Mouse (Mus musculus) right cerebral cortex, postnatal 36 days (tissue): Measurements from ENCODE around the gene Nfkbil1.

Source experiments
- DNase-seq, 2 experiments: peaks; one replicate each; pipeline ENCODE4 v3.0.0; 2022; ENCODE audit warnings: low spot score in 2 of 2, mixed read lengths in 1 of 2

Gene Nfkbil1

DNA sequence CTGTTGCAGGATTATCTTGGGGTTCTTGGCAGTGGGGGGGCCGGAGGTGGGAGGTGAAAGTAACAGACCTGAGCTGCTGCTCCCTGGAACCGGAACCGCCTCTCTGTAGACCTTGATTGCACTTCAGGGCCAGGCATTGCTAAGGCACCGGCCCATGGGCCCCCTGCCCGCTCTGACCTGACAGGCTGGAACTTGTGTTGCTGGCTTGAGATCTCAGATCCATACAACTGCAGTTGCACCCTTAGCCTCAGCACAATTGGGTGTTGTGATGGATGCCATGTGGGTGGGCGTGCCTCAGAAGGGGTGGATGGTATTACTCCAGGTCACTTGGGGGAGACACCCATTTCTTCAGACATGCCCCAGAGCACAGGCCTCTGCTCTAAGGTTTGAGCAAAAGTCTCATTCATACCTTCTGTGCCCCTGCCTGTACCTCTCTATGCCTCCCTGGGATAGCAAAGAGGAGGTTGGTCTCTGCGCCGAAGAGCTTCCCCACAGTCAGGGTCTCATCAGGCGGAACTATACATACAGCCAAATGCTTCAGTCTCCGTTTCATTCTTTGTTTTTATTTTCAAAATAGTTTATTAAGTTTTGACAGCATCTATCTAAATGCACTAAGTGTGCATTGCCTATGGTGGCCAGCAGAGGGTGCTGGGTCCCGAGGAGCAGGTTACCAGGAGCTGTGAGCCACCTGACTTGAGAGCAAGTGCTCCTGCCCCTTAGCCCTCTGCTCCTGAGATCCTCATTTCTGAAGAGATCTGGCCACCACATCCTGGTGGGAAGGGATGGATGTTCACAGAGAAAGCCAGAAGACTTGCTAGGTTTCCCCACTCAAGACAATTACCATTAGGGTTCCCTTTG, 18.9 kb upstream of the Nfkbil1 start:
- DNase-seq = no peak

DNA sequence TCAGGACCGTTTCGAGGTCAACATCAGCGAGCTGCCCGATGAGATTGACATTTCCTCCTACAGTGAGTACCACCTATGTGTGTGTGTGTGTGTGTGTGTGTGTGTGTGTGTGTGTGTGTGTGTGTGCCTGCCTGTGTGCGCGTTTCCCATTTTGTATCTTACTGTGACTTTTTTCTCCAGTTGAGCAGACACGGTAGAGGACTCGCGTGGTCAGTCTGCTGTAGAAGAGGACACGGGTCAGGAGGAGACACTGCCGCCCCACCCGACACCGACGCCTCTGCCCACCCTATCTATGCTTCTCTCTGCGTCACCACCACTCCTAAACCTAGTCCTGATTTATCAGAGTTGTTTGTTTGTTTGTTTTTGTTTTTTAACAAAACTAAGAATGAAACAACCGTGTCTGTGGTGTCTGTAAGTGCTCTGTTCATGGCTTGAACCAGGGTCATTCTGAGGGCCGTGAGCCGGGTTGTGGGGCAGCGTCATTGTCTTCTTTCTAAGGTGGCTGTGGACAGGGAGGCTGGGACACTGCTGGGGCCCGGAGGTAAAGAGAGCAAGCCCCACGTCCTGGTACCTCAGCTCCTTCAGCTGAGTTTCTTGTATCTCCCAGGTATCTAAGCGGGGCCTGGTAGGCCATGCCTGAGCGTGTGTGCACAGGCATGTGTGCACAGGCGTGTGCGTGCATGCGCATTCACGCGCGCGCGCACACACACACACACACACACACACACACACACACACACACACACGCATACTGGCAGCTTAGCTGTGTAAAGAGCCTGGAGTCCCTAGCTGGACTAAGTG, 17.9 kb upstream of the Nfkbil1 start:
- DNase-seq = no peak

DNA sequence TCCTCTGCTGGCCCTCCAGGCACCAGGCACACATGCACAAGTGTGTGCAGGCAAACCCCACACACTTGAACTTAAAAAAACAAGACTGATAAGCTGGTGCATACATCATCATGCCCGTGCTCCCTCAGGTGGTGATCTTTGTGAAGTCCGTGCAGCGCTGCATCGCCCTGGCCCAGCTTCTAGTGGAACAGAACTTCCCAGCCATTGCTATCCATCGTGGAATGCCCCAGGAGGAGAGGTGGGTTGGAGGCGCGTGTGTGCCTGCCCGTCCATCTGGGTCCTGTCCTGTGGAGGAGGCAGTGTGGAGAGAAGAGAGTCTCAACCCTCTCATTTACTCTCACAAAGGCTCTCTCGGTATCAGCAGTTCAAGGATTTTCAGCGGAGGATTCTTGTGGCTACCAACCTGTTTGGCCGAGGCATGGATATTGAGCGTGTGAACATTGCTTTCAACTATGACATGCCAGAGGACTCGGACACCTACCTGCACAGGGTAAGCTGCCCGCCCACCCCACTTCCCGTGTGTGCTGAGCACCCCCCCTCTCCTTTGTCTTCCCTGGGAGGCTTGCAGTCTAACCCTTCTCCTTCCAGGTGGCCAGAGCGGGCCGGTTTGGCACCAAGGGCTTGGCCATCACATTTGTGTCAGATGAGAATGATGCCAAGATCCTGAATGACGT, 17.2 kb upstream of the Nfkbil1 start:
- DNase-seq = no peak

DNA sequence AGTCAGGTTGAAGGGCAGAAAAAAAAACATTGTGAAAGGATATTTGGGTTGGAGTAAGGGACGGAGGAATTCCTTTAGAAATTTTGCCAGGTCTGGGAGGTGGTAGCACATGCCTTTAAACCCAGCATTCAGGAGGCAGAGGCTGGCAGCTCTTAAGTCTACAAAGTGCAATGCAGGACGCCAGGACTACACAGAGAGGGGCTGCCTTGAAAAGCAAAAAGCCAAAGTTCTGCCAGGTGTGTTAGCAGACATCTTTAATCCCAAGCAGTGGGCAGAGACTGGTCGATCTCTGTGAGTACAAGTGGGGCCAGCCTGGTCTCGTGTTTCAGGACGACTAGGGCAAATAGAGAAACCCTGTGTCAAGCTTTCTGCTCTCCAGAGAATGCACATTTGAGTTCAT, 16.4 kb upstream of the Nfkbil1 start:
- DNase-seq = no peak

DNA sequence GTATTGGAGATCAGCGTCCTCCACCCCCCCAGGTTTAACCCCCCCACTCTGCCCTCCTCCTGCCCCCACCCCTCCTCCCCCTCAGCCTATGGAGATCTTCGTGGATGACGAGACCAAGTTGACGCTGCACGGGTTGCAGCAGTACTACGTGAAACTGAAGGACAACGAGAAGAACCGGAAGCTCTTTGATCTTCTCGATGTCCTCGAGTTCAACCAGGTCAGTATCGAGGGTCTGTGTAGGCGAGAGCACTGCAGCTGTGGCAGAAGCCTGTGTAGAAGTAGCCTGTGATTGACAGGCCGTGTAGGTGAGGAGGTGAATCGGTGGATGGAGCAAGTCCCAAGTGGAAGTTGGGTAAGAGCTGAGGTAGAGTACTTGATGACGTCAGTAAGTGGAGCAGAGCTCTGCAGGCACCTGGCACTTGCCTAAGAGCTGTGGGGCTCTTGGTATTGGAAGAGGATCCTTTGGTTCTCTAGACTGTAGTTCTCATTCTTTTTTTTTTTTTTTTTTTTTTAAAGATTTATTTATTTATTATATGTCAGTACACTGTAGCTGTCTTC, 15.6 kb upstream of the Nfkbil1 start:
- DNase-seq = no peak

DNA sequence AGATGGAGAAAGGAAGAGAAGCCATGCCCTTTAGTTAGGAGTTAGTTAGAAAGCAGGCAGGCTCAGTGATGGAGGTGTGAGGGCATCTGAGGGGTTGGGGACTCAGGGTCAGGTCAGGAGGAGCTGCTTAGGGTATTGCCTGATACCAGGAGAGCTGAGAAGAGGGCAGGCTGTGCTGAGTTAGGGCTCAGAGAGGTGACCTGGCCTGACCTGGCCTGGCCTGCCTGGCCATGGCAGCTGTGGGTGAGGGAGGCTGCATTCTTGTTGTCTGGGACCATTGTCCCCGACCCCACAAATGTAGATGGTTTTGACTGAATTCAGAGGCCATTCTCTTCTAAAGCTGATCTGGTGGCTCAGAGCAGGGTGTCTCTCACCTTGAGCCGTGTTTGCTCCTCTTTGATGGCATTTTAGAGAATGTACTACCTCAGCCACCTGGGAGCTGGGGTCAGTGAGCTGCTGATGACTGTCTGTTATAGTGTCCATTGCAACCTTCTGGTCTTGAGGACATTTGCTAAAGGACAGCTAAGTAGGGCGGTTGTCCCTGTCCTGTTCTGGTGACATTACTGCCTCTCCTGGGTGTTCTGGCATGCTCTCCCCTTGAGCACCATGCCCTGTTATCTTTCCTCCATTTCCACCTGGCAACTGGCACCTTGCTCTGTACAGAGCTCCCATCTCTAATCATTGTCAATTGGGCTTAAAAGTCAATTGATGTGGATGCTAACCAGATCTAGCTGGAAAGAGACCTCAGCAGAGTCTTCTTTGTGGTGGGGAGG, 14.9 kb upstream of the Nfkbil1 start:
- no peak for DNase-seq

DNA sequence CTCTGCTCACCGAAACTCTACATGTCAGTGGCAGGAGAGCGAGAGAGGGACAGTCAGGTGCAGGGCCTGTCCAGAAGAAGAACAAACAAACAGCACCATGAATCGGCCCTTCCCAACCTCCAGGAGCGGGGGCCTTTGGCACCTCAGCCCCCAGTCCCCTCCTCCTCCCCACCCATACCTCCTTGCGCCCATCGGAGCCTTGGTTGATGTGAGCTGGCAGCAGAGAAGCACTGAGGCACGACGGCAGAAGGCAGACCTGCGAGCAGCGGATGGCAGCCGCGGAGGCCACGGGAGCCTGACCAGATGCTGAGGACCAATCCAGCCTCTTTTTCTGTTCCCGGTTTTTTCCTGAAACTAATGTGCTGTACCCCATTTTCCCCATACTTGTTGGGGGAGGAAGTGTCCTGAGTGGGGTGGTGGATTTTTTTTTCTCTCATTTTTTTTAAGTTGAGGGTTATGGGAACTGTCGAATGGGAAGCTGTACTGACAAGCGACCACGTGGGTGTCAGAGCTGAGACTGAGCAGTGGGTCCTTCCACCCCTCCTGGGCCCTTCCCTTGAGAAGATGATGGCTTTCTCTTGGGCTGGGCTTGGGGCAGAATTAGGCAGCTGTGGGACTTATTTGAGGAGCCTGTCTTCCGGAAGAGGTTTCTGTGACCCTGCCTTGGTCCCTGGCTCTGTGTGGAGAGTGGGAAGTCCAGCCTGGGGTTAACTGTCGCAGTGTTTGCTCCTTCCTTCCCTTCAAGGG, 14.0 kb upstream of the Nfkbil1 start:
- DNase-seq = no peak

DNA sequence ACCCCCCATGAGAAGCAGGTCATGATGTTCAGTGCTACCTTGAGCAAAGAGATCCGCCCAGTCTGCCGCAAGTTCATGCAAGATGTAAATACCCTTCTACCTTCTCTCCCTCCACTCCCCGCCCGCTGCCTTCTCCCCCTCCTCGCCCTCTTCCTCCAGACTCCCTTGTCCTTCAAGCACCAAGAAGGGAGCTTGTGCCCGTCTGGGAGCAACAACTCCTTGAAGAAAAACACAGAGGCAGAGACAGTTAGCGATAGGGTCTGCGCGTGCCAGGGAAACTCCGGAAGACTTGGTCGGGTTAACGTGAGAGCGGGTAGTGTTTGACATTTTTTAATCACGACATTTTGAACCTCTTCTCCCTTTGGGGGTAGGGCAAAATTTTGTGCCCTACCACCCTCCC, 13.4 kb upstream of the Nfkbil1 start:
- DNase-seq = no peak

DNA sequence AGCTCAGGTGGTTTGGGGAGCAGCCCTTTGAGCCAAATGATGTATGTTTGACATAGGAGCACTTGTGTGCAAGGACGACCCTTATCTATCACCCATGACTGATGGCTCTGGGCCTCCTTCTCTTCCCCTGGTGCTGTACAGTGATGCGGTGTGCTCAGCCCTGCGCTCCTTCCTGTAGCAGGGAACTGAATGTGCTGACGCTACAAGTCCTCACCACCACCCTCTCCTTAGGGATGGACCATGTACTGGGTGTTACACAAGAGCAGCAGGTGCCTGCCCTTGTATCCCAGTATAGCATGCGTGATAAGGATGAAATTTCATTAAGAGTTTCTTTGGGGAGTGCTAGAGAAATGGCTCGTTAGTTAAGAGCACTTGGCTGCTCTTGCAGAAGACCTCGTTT, 11.6 kb upstream of the Nfkbil1 start:
- DNase-seq = no peak

DNA sequence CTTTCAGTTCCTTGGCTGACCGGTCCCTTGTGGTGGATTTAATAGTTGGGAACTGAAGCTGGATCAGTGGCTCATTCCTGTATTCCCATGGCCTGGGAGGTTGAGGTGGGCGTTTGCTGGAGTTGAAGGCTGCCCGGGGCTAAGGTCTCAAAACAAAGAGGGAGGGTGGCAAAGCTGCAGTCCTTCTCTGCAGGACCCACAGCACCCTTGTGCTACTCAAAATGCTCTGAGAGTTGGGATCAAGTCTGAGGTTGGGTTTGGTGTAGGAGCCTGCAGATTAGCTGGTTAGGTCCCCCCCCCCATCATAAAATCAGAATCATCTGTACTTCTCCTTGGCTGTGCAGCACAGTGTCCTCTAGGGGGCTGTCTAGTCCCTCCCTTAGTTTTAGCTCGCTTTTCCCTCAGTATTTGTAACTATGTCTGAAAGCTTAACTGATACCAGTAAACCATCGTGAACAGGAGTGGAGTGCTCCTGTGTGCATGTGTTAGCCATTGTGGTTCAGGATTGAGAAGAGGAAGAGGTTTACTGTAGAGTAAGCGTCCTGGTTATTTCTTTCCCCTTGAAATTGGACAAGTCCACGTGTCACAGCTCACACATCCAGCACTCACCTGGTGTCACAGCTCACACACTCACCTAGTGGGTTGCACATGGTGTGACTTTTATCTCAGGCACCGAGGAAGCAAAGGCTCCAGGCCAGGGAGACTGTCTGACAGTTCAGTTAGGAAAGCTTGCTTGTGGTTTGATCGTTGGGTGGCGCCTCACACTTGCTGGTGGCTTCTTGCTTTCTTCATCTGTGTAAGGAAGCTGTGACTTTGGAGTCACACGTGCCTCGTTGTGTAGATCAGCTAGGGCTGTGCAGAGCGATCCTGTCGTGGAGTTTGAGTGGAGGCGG, 10.4 kb upstream of the Nfkbil1 start:
- DNase-seq = no peak

DNA sequence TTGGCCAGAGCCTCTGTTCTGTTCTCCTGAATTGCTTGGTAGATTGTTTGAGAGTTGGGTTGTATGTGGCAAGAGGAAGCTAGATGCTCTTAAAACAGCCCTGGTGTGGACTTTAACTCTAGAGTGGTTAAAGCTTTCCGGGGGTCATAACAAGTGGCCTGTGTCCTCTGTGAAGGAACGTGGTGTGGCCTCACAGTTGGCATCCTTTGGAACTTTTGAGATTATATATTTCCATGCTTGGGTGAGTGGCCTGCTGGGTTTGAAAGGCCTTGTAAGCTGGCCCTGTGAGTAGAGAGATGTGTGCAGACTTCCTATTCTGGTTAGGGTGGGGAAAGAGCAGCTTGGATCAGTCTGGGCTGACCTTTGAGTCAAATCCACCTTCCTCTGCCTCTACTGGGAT, 9.4 kb upstream of the Nfkbil1 start:
- no peak for DNase-seq

DNA sequence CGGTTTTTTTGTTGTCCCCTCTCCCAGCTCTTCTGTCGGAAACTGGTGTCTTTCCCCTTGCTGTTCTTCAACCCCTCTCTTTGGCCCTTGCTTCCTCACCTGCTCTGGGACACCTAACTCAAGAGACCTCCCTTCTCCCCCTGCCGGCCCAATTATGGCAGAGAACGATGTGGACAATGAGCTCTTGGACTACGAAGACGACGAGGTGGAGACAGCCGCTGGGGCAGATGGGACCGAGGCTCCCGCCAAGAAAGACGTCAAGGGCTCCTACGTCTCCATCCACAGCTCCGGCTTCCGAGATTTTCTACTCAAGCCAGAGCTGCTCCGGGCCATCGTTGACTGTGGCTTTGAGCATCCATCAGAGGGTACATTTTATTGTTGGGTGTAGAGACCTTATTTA, 7.5 kb upstream of the Nfkbil1 start:
- peak in 1 of 2 experiments; percentile 54 for DNase-seq

DNA sequence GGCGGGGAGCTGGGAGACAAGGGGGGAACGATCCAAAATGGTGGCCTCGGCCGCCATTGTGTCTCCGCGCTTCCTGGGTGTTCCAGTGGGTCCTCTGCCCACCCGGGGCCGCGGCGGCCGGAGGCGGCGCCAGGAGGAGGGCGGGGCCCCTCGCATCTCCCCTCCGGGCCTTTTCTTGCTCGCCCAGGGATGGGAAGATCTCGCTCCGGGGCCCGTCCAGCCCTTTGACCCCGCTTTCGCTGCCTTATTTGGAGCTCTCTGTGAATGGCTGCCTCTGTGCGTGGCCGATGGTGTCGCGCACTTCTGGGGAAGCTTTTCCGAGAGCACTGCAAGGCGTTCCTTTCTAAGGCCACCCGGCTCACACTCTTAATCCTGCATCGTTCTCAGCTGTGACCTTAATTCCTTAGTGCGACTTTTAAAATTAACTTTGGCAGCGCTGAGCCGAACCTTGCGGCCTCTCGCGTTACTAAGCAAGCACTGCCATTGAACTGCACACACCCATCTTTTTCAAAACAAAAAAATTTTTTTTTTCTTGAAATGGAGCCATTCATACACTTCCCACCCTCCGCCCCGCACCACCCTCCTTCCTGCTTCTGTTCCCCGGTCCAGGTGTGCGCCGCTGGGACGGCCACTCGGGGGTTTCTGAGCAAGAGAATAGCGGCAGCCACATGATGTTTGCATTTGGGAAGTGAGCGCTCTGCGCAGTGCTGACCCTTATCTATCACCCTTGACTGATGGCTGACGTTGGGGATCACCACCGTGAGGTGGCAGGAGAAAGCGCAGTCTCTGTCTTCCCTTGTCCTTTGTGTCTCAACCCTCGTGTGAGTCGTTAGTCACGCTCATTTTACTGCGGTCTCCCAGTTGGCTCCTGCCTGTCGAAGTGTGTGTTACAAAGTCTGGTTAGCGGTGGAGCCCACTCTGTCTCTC, 6.7 kb upstream of the Nfkbil1 start:
- peak in 1 of 2 experiments; percentile 54 for DNase-seq

DNA sequence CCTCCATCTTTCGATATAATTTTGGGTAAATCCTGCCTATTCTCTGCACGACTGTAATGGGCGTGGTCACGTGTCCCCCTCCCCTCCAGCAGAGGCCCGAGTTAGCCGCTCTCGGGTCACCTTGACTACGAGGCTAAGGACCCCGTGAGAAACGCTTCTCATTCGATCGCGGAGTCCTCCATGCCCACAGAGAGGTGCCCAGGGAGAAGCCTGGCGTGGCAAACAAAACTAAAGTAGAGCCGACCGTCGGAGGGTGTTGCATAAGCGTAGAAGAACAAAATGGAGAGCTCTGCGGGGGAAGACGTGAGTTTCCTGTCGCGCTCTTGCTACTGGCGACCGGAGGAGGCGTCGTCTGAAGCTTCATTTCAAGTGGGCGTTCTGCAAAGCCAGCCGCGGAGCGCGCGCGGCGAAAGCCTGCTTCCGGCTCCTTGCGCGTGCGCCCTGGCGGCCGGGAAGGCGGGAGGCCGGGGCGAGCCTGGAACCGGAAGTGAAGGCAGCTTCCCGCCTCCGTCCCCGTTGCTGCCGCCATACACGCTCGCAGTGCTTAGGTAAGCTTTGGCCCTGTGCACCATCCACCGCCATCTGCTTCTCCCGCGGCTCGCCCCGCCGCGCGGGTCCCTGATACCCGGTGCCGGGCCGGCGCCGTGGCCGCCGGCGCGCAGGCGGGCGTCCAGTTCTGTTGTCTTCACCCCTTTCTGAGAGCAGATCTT, 5.9 kb upstream of the Nfkbil1 start, which contains the start of gene Ddx39b:
Ddx39b (plus strand) TSS at position 442 of the 710 bp plus-strand sequence.
- peak; percentile 95 for DNase-seq

DNA sequence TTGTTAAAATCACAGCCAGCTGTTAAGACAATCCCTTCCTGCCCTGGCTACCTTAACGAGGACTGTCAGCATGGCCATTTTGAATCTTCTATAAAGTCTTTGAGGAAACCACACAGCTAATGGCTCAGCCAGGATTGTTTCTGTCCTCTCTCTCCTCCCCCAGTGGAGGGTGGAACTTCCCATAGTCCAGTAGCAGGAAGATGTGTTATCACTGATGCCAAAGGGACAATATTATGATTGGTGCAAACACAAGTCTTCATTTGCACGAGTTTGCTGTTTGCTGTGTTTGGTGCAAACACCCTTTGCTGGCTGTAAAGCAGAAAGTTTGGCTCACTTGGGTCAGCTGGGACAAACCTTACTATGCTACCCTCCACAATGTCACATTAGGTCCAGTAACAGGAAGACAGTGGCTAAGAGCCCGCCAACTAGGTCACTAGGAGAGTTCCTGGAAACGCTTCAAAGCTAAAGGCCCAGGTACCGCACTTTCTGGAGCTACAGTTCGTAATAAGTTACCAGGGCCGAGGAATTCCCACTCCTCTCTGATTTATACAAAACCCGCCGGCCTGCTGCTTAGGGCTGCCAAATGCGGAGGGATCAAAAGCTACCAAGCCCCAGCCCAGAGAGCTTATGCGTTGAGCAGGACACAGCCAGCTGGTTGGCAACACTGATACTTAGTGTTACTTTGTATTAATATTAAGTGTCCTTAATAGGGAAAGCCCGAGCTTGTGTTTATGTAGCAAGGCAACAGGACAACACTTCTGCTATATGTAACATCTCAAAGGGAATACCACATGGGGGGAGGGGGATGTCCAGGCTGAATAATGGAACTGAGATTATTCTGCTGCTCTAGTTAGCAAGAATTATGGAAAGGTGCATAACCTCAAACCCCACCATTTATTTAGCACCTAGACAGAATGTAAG, 5.1 kb upstream of the Nfkbil1 start:
- no peak for DNase-seq

DNA sequence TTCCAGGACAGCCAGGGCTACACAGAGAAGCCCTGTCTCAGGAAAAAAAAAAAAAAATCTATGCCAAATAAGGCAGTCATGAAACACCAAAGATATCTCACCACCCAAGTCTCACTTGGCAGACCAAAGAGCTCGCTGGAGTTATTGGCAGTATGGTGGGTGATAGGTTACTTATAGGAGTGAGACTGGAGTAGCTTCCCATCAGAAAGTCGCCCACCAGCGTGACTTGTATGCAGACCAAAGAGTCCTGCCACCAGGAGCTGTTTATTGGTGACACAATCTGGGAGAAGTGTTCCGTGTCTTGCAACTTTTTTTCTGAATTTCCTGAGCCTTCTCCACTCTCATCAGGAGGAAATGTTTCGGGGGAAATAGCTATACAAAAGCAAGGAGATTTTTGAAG, 4.1 kb upstream of the Nfkbil1 start:
- no peak for DNase-seq

DNA sequence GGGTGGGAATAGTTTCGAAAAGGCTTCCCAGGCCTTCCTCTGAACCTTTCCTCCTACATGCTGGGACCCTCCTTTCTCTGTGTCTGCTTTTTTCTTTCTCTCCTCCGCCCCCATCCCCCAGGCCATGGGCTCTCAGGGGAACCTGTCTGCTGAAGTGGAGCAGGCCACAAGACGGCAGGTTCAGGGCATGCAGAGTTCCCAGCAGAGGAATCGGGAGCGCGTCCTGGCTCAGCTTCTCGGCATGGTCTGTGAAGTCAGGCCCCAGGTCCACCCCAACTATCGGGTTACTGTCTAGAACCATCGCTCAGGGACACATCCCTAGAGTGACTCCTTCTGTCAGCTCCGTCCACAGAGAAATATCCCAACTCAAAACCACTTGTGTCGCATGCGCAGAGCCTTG, 1.9 kb upstream of the Nfkbil1 start:
- DNase-seq = no peak
